Mouse (Mus musculus): ENCODE measurements around the gene Olfr371.

Gene Olfr371

GRCm38 (mm10) chr8:85225688-85226087 lies at the start of gene Olfr371:
Gene Olfr371 (plus strand): TSS chr8:85225988.
- no peak for DNase-seq (ENCODE audit: low spot score in 2 of 2)

- no peak for DNase-seq (ENCODE audit: low spot score in 2 of 2)
These were observed 33.4 kb upstream of the Olfr371 start for GRCm38 (mm10) chr8:85192346-85192745.

- no peak for DNase-seq (ENCODE audit: low spot score in 2 of 2)
These were observed 5.6 kb upstream of the Olfr371 start for GRCm38 (mm10) chr8:85220220-85220619.

DNA sequence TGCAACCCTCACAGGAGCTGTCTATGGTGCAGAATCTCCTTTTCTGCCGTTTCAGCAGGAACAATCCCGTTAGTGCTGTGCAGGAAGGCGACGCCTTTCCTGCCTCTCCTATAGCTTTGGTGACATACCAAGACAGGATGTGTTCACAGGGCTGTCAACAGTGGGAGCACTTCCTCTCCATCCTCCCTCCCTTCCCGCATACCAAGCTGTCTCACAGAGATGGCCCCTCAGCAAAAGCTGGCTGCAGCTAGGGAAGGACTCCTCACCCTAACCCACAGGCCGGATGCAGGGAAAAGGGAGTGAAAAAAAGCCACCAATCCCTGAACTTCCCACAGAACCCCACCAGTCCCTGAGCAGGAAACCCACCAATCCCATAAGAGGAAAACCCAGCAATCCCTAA lies 4.8 kb upstream of the Olfr371 start:
- no peak for DNase-seq (ENCODE audit: low spot score in 2 of 2)

DNA sequence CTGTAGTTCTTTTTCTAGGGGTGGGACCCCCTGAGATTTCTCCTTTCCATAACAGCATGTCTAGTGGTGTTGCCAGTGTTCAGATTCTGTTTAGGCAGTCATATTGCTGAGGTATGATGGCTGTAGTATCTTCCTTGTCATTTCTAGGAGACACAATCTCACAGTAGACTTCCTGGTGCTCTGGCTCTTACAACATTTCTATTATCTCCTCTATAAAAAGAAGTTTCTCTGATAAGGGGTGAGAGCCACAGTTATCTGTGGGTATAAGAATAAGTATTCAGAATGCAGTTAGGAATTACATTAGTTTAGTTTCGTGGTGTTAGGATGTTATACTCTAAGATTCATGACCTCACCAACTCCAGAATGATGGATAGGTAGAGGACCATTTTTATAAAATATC lies 1.5 kb downstream of the Olfr371 start:
- DNase-seq (ENCODE audit: low spot score in 2 of 2) = no peak

Measured in spleen, postnatal 4 days (tissue).